Mouse (Mus musculus): ENCODE measurements around the gene Shprh.
"Not testable (repeated sequence)": the region's sequence is repeated elsewhere in the genome, so short reads cannot be mapped to it uniquely, and the experiment has no call there.

Gene Shprh

GRCm38 (mm10) chr10:11250247-11250997 lies 101.2 kb downstream of the Shprh start:
- no peak for DNase-seq

GRCm38 (mm10) chr10:11253581-11253980 lies 104.4 kb downstream of the Shprh start:
- not testable (repeated sequence) for DNase-seq

GRCm38 (mm10) chr10:11260119-11260518 lies 110.9 kb downstream of the Shprh start:
- no peak for DNase-seq

- not testable (repeated sequence) for DNase-seq
These were observed 113.1 kb downstream of the Shprh start for GRCm38 (mm10) chr10:11262292-11262691.

- not testable (repeated sequence) for DNase-seq
These were observed 114.6 kb downstream of the Shprh start for GRCm38 (mm10) chr10:11263795-11264194.

All from cerebellum, adult 18-20 months (tissue).